Mouse (Mus musculus) heart, embryonic 14.5 days (tissue): ENCODE data around the gene Ezh1. TPM values are rescaled to one million over a fixed set of nuclear protein-coding genes. Genes with fewer than 3 reads are reported as not detected.
A peak's percentile ranks its signal among the peaks of the same experiment; 100 is the strongest.

Source experiments
- ATAC-seq: fragments of 200-750 bp; cut with Nextera tagmentation; 2 replicates; pipeline ENCODE4 v1.8.0; 2017; ENCODE audit warnings: low read depth, moderate TSS enrichment; ENCODE audit not compliant: insufficient number of reproducible peaks, insufficient read depth, low FRiP score
- H3K27ac ChIP-seq, 2 experiments: fragments of 200-500 bp in 1 of 2; fragments of 300-500 bp in 1 of 2; sonication (generic) in 1 of 2; replicated peaks in 1 of 2; 2 replicates each; pipeline ENCODE4 v1.5.1; 2012 to 2014; ENCODE audit warnings: low read depth in 2 of 2, low read length in 2 of 2, control low read depth in 1 of 2, mild to moderate bottlenecking in 1 of 2, mixed read lengths in 1 of 2; ENCODE audit not compliant: control insufficient read depth in 1 of 2, insufficient read depth in 1 of 2
- H3K27me3 ChIP-seq: fragments of 300-500 bp; sonication (generic); 2 replicates; pipeline ENCODE4 v1.6.1; 2014; ENCODE audit warnings: mild to moderate bottlenecking, low read length, control low read depth; ENCODE audit not compliant: control insufficient read depth, insufficient read depth
- H3K36me3 ChIP-seq: fragments of 300-500 bp; sonication (generic); 2 replicates; pipeline ENCODE4 v1.6.1; 2014; ENCODE audit warnings: mild to moderate bottlenecking, control low read depth, low read length, mixed read lengths; ENCODE audit not compliant: control insufficient read depth, insufficient read depth
- H3K4me1 ChIP-seq, 2 experiments: fragments of 200-500 bp in 1 of 2; fragments of 300-500 bp in 1 of 2; sonication (generic) in 1 of 2; 2 replicates each; pipeline ENCODE4 v1.6.1; 2012 to 2014; ENCODE audit warnings: low read length in 2 of 2, control low read depth in 1 of 2, mixed read lengths in 1 of 2; ENCODE audit not compliant: control insufficient read depth in 2 of 2, insufficient read depth in 2 of 2
- H3K4me2 ChIP-seq: fragments of 300-500 bp; sonication (generic); 2 replicates; pipeline ENCODE4 v1.6.1; 2014; ENCODE audit warnings: mild to moderate bottlenecking, low read length
- H3K4me3 ChIP-seq, 2 experiments: fragments of 200-500 bp in 1 of 2; fragments of 300-500 bp in 1 of 2; sonication (generic) in 1 of 2; 2 replicates each; pipeline ENCODE4 v1.5.1; 2012 to 2014; ENCODE audit warnings: low read length in 2 of 2, mild to moderate bottlenecking in 2 of 2, control low read depth in 1 of 2, low read depth in 1 of 2, moderate library complexity in 1 of 2; ENCODE audit not compliant: control insufficient read depth in 1 of 2, insufficient read depth in 1 of 2
- H3K9ac ChIP-seq: fragments of 300-500 bp; sonication (generic); 2 replicates; pipeline ENCODE4 v1.6.1; 2014; ENCODE audit warnings: mild to moderate bottlenecking, low read length
- H3K9me3 ChIP-seq: fragments of 300-500 bp; sonication (generic); 2 replicates; pipeline ENCODE4 v1.6.1; 2016; ENCODE audit warnings: low read length, control low read depth; ENCODE audit not compliant: control insufficient read depth
- WGBS: fragments of 180-500 bp; shearing (Covaris S2); extraction: QIAGEN DNeasy Blood & Tissue Kit; methylation state at CpG from one replicate; pipeline ENCODE4 v1.1.7; 2014; 5-methylcytosine and 5-hydroxymethylcytosine counted together
- polyA plus RNA-seq: library from polyadenylated mRNA; unstranded; fragments of >200 nt; fragmentation: Nextera tagmentation; extraction: Ambion mirVana; gene quantifications from 2 replicates; pipeline ENCODE4 v1.2.1, GENCODE M21; 2014

The Ezh1 gene
- polyA plus RNA-seq, 1 experiment from 2014 or later, result 13.6 TPM

DNA sequence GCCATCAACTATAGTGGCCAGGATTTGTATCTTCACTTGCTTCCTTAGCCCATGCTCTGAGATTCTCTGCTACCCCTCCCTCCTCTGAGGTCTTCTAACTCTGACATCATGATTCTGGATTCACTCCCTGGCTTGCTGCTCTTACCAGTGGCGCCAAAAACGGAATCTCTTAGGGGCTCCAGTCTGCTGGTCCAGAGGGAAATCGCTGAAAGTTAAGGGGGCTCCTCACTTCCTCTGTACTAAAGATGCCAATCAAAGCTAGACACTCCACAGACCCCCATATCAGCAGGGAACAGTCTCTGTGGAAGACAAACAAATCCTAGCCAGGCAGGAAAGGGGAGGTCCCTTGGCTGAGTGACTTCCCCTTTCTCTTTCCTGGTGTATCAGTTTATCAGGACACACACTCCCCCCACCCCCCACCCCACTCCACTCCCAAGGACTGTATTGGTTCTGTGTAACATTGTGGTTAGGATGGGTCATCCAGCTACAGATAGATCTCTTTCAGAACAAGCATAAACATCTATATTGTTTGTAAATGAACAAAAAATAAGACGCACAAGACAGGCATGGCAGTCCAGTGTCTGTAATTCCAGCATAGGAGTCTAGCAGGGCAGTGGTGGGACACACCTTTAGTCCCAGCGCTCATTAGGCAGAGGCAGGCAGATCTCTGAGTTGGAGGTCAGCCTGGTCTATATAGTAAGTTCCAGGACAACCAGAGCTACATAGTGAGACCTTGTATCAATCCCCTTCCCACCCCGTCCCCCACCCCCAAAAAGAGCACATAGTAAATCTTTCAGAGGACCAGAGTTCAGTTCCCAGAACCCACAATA is 6.0 kb upstream of the Ezh1 start:
- no peaks in the 10 kb centered on the region for H3K27me3 ChIP-seq
- H3K4me2 ChIP-seq, result peak overlapping the region; percentile 56
- H3K4me1 ChIP-seq, result peaks cover 12 to 20% of the 10 kb centered on the region in 2 experiments
- no peaks in the 10 kb centered on the region for H3K36me3 ChIP-seq
- peak overlapping the region; percentile 89 to 94 for H3K27ac ChIP-seq
- H3K4me3 ChIP-seq, result no peak overlapping the region; a peak in 1 of 4 replicates
- peak overlapping the region; percentile 56 for H3K9ac ChIP-seq
- H3K9me3 ChIP-seq, result no peaks in the 10 kb centered on the region
- peak; percentile 91 for ATAC-seq
- WGBS, result 44% methylated on average over 6 of the region's 6 CpGs

GRCm38 (mm10) chr11:101230991-101231871 is 5.0 kb upstream of the Ezh1 start:
- H3K9ac ChIP-seq, result peak overlapping the region; percentile 56
- H3K4me1 ChIP-seq, result peaks cover 12 to 20% of the 10 kb centered on the region in 2 experiments
- H3K4me2 ChIP-seq, result peak overlapping the region; percentile 56
- 0 out of 2 replicates have a peak, but pooled peaks have one; percentile 24 for ATAC-seq
- 10% methylated on average over 18 of the region's 18 CpGs for WGBS
- H3K27me3 ChIP-seq, result no peaks in the 10 kb centered on the region
- peak overlapping the region; percentile 89 to 94 for H3K27ac ChIP-seq
- H3K4me3 ChIP-seq, result peak overlapping the region in 1 of 2 experiments; percentile 17; a peak in 1 of 4 replicates
- no peaks in the 10 kb centered on the region for H3K9me3 ChIP-seq
- H3K36me3 ChIP-seq, result no peaks in the 10 kb centered on the region

GRCm38 (mm10) chr11:101230526-101230925 is 4.3 kb upstream of the Ezh1 start:
- H3K36me3 ChIP-seq, result no peaks in the 10 kb centered on the region
- H3K9ac ChIP-seq, result peak overlapping the region; percentile 56
- peak overlapping the region; percentile 89 to 94 for H3K27ac ChIP-seq
- H3K4me3 ChIP-seq, result no peak overlapping the region
- no peak for ATAC-seq
- 31% methylated on average over 5 of the region's 5 CpGs for WGBS
- peaks cover 12 to 20% of the 10 kb centered on the region in 2 experiments for H3K4me1 ChIP-seq
- peak overlapping the region; percentile 56 for H3K4me2 ChIP-seq
- H3K27me3 ChIP-seq, result no peaks in the 10 kb centered on the region
- H3K9me3 ChIP-seq, result no peaks in the 10 kb centered on the region

DNA sequence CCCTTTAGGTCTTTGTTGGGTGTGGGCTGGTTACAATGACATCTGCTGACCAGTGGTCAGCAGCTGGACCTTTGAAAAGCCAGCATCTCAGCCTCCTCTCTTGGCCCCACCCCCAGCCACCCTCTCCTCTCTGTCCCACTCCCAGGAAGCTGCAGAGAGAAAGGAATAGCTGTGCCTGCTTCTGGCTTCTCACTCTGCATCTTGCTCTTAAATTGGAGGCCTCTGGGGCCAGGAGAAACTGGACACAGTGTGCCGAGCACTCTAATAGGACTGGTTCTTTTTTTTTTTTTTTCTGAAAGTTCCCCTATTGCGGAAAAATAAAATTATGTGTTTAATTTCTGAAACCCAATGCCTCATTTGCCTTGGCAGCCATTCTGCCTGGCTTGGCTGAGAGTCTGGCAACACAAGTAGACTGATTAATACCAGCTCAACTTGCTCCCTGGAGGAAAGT is 3.8 kb upstream of the Ezh1 start:
- Histone ChIP-seq H3K4me2 (no peak overlapping the region), H3K4me1 (peaks cover 12 to 24% of the 10 kb centered on the region in 2 experiments), H3K9ac (no peak overlapping the region), H3K36me3 (no peaks in the 10 kb centered on the region), H3K4me3 (no peak overlapping the region), H3K27ac (peak overlapping the region; percentile 89 to 94), H3K9me3 (no peaks in the 10 kb centered on the region), H3K27me3 (no peaks in the 10 kb centered on the region)
- 41% methylated on average over 2 of the region's 2 CpGs for WGBS
- no peak for ATAC-seq

GRCm38 (mm10) chr11:101229361-101229900 is 3.2 kb upstream of the Ezh1 start:
- Histone ChIP-seq H3K9me3 (no peaks in the 10 kb centered on the region), H3K4me2 (no peak overlapping the region), H3K9ac (no peak overlapping the region; the same call in 1 of the 2 replicates), H3K4me1 (peaks cover 12 to 26% of the 10 kb centered on the region in 2 experiments), H3K36me3 (no peaks in the 10 kb centered on the region), H3K27me3 (no peaks in the 10 kb centered on the region), H3K4me3 (no peak overlapping the region), H3K27ac (peak overlapping the region; percentile 89 to 94; a peak in 3 of 4 replicates)
- ATAC-seq, result no peak
- WGBS, result 23% methylated on average over 8 of the region's 8 CpGs

DNA sequence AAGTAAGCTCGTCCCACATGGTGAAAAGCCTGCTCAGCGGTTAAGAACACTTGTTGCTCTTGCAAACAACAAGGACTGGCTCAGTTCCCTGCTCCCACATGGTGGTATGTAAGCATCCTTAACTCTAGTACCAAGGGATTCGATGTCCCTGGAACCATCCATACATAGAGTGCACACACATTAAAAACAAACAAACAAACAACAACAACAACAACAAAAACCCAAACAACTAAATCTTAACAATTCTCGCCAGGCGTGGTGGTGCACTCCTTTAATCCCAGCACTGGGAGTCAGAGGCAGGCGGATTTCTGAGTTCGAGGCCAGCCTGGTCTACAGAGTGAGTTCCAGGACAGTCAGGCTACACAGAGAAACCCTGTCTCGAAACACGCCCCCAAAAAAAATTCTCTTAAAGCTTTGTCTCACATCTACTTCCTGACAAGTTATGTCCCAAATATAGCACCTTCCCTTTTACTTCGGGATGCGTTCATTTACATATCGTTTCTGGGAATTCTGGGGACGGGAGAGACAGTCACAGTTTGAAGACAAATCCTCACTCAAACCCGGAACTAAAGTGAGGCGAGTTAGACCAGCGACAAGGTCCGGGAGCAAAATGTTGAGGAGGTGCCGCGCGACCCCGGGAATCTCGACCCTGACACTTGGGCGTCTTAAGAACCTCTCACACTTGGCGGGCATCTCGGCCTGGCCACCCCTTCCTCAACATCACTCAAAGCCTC is 765 bp downstream of the Ezh1 start:
- Histone ChIP-seq H3K27ac (peak overlapping the region; percentile 50 to 51; a peak in 3 of 4 replicates), H3K36me3 (no peaks in the 10 kb centered on the region), H3K9ac (peak overlapping the region; percentile 78), H3K4me3 (peak overlapping the region; percentile 60 to 81), H3K27me3 (no peaks in the 10 kb centered on the region), H3K4me2 (peak overlapping the region; percentile 91), H3K9me3 (no peaks in the 10 kb centered on the region), H3K4me1 (peaks cover 4 to 13% of the 10 kb centered on the region in 2 experiments; a peak in 3 of 4 replicates)
- no peak for ATAC-seq
- WGBS, result 16% methylated on average over 25 of the region's 25 CpGs
